Mouse (Mus musculus) c-Kit-positive CD71-positive TER-119-negative erythroid progenitor cells, embryonic 14.5 days (primary cell): ENCODE results near the gene Ubqln2.

ENCODE experiments used
- DNase-seq: peaks from one replicate; pipeline ENCODE4 v3.0.0-alpha.2; 2013; ENCODE audit warnings: low read depth

Ubqln2 gene

DNA sequence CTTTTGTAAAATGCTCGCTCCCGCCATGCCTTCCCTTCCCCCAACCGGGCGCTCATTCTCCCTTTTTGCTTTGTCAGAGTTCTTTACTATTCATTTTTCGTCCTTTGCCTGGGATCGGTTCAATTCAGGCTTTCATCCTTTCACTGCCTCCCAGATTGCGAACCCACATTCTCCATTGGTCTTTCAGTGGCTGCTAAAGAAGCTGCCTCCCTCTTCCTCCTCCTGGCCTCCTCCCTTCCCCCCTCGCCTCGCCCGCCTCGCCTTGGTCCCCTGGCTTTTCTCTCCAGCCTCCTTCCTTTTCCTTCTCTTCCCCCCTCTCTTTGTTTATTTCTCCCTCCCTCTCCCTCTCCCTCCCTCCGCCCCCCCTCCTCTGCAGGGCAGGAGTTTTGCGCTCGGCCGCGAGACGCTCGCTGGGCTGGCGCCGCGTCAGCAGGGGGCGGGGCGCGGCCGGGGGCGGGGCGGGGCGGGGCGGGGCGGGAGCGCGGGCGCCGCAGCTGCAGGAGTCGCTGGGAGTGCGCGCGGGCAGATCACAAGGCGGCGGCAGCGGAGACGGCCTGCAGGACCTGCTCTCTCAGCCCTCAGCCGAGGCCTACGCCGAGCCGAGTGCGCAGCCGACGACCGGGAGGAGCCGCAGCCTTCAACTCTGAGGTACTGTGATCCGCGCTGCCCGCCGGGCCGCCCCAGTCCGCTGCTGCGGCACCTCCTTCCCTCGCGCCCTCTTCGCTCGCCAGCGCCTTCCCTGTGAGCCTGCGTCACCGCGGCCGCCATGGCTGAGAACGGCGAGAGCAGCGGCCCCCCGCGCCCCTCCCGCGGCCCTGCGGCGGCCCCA, at the start of gene Ubqln2:
TSS of gene Ubqln2 (plus strand) at position 540 of the 829 bp plus-strand sequence.
- no peak for DNase-seq

DNA sequence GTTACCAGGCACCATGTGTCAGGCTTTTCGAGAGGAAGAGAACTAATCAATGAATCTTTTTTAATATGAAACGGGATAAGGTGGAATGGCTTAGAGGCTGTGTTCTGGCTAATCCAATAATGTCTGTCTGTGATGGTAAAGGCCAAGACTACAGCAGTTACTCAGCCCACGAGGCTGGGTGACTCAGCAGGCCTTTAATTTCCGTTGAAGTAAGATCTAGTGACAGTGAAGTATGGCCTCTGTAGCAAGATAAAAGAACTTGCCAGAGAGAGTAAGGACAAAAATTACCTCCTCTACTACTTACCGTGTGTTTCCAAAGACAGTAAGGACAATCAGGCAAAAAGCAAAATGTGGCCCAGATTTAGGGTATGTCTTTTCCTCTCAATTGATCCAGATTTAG, 46.1 kb upstream of the Ubqln2 start:
- no peak for DNase-seq

GRCm38 (mm10) chrX:153476760-153477248, 21.2 kb upstream of the Ubqln2 start:
- no peak for DNase-seq

- no peak for DNase-seq
These were observed 5.7 kb upstream of the Ubqln2 start for GRCm38 (mm10) chrX:153492326-153492725.

GRCm38 (mm10) chrX:153498665-153499293, 752 bp downstream of the Ubqln2 start:
- DNase-seq = no peak

DNA sequence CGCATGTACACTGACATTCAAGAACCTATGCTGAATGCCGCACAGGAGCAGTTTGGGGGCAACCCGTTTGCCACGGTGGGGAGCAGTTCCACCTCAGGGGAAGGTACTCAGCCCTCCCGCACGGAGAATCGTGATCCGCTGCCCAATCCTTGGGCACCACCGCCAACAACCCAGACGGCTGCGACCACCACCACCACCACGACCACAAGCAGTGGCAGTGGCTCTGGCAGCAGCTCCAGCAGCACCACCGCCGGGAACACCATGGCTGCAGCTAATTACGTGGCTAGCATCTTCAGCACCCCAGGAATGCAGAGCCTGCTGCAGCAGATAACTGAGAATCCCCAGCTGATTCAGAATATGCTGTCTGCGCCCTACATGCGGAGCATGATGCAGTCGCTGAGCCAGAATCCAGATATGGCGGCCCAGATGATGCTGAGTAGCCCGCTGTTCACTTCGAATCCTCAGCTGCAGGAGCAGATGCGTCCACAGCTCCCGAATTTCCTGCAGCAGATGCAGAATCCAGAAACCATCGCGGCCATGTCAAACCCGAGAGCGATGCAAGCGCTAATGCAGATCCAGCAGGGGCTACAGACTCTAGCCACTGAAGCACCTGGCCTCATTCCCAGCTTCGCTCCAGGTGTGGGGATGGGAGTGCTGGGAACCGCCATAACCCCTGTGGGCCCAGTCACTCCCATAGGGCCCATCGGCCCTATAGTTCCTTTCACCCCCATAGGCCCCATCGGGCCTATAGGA, 1.4 kb downstream of the Ubqln2 start:
- DNase-seq = no peak

GRCm38 (mm10) chrX:153500047-153500345, 2.0 kb downstream of the Ubqln2 start:
- no peak for DNase-seq

DNA sequence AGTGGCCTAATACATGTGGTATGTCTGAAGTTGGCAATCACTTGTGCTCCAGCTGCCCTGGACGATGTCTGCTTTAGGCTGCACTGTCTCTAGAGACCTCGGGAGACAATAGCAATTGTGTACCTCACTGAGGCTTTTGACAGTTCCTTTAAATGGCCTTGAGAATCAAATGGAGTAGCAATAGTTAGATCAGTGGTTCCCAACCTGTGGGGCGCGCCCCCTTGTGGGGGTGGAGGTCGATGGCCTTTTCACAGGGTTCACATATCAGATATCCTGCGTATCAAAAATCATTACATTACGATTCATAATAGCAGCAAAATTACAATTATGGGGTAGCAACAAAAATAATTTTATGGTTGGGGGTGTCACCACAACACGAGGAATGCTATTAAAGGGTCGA, 7.9 kb downstream of the Ubqln2 start:
- no peak for DNase-seq

DNA sequence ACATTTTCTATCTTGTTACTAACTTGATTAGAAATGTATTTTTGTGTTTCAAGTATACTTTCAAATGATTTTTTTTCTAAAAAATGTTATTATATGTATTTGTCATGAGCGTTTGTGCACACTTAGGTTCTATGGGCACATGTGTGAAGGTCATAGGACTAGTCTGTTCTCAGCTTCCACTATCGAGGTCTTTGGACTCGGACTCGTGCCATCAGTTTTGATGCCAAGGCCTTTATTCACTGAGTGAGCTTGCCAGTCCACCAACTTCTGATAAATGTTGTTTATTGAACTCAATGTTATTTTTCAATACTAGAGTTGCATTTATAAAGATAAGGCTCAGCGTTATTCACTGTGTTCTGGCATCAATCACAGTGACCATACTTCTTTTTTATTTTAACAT, 17.5 kb downstream of the Ubqln2 start:
- DNase-seq = no peak

DNA sequence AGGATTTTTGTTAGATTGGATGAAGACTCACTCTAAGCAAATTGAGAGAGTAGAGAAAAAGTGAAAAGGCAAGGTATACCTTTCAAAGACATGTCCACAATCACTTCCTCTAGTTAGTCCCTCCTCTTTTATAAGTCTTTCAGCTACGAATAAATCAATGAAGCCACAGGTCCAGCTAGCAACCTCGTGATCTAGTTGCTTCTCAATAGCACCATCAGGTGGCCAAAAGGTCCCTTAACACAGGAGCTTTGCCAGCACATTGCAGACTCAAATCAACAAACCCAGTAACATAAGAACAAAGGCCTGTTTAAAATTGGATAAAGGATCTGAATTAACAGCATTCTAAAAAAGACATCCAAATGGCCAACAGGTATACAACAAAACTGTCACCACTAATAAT, 30.4 kb downstream of the Ubqln2 start:
- no peak for DNase-seq
